Mouse (Mus musculus): ENCODE measurements around the gene Tob1. TPM values are rescaled to one million over a fixed set of nuclear protein-coding genes. Genes with fewer than 3 reads are reported as not detected.

The Tob1 gene
- total RNA-seq, 2 experiments from 2014 or later: 32.3 to 32.4 TPM

- DNase-seq (ENCODE audit: low spot score in 2 of 2): no peak
Observed at GRCm38 (mm10) chr11:94198405-94199146, 12.7 kb upstream of the Tob1 start.

- no peak for DNase-seq (ENCODE audit: low spot score in 2 of 2)
Observed at GRCm38 (mm10) chr11:94199771-94200170, 11.5 kb upstream of the Tob1 start.

- no peak for DNase-seq (ENCODE audit: low spot score in 2 of 2)
Observed at GRCm38 (mm10) chr11:94200422-94200821, 10.8 kb upstream of the Tob1 start.

GRCm38 (mm10) chr11:94202106-94202505 is 9.1 kb upstream of the Tob1 start:
- no peak for DNase-seq (ENCODE audit: low spot score in 2 of 2)

- DNase-seq (ENCODE audit: low spot score in 2 of 2): no peak
Observed at GRCm38 (mm10) chr11:94203066-94203465, 8.2 kb upstream of the Tob1 start.

- DNase-seq (ENCODE audit: low spot score in 2 of 2): no peak
Observed at GRCm38 (mm10) chr11:94206398-94207114, 4.7 kb upstream of the Tob1 start.

- peak in 1 of 2 experiments; percentile 56 for DNase-seq (ENCODE audit: low spot score in 2 of 2)
Observed at GRCm38 (mm10) chr11:94208811-94209675, 2.2 kb upstream of the Tob1 start.

GRCm38 (mm10) chr11:94209695-94210131 is 1.5 kb upstream of the Tob1 start:
- no peak for DNase-seq (ENCODE audit: low spot score in 2 of 2)

- DNase-seq (ENCODE audit: low spot score in 2 of 2): peak; percentile 86 to 95
Observed at GRCm38 (mm10) chr11:94210191-94211086, 815 bp upstream of the Tob1 start.

- DNase-seq (ENCODE audit: low spot score in 2 of 2): peak; percentile 59
Observed at GRCm38 (mm10) chr11:94211651-94212488, 616 bp downstream of the Tob1 start.

GRCm38 (mm10) chr11:94212489-94212836 is 1.2 kb downstream of the Tob1 start:
- DNase-seq (ENCODE audit: low spot score in 2 of 2): no peak

- DNase-seq (ENCODE audit: low spot score in 2 of 2): no peak
Observed at GRCm38 (mm10) chr11:94212997-94213396, 1.7 kb downstream of the Tob1 start.

GRCm38 (mm10) chr11:94213735-94214594 is 2.7 kb downstream of the Tob1 start:
- DNase-seq (ENCODE audit: low spot score in 2 of 2): no peak

- DNase-seq (ENCODE audit: low spot score in 2 of 2): no peak
Observed at GRCm38 (mm10) chr11:94215581-94215980, 4.3 kb downstream of the Tob1 start.

GRCm38 (mm10) chr11:94216247-94216646 is 5.0 kb downstream of the Tob1 start:
- DNase-seq (ENCODE audit: low spot score in 2 of 2): no peak

GRCm38 (mm10) chr11:94221257-94221656 is 10.0 kb downstream of the Tob1 start:
- no peak for DNase-seq (ENCODE audit: low spot score in 2 of 2)

GRCm38 (mm10) chr11:94223531-94223930 is 12.3 kb downstream of the Tob1 start:
- DNase-seq (ENCODE audit: low spot score in 2 of 2): no peak

- DNase-seq (ENCODE audit: low spot score in 2 of 2): peak in 1 of 2 experiments; percentile 58
Observed at GRCm38 (mm10) chr11:94225985-94226384, 14.7 kb downstream of the Tob1 start.

- no peak for DNase-seq (ENCODE audit: low spot score in 2 of 2)
Observed at GRCm38 (mm10) chr11:94228416-94228815, 17.2 kb downstream of the Tob1 start.

All from layer of hippocampus, postnatal 14 days (tissue).